Mouse (Mus musculus): ENCODE measurements around the gene Fkbp8.
A peak's percentile ranks its signal among the peaks of the same experiment; 100 is the strongest.

Gene Fkbp8

DNA sequence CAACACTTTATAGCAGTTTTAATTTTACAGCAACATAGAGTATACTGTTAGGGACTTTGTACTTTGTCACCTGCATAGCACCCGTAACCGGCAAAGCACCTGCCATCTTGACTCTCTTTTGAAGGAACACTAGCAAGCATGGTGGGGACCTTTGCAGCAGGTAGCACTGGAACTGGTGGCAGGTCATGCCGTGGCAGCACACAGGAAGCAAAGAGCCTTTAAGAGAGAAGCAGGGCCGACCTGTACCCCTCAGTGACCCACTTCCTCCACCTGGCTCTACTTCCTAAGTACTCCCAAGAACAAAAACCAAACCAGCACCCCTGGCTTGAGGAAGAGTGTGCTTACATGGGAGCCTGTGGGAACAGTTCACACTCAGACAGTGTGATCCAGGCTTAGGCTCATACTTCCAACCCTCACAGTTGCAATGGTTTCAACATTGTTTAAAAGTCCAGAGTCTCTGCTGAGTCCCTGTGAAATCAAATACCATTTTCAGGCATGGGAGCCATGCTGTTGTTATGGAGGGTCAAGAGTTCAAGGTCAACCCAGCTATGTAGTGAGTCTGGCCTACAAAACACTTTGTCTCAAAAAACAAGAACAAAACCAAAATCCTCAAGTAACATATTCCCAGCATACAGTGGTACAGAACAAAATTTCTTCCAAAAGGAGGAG is 27.7 kb downstream of the Fkbp8 start:
- DNase-seq (ENCODE audit: low spot score in 2 of 2), result no peak

DNA sequence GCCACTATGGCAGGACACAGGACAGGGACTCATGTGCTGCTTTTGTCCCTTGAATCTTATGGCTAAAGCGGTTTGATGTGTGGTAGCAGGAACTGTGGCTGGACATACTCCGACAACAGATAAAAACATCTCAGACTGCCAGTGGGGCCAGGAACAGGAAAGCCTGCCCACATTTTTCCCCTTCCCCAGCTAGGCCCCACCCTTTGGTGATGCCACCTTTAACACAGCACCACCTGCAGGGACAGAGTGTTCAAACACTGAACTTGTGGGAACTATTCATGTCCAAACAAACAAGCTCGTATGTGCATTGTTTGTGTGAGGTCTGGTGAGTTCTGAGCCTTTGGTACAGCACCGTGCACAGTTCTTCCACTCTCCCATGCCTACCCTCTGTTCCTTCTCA is 30.8 kb downstream of the Fkbp8 start:
- DNase-seq (ENCODE audit: low spot score in 2 of 2), result no peak

DNA sequence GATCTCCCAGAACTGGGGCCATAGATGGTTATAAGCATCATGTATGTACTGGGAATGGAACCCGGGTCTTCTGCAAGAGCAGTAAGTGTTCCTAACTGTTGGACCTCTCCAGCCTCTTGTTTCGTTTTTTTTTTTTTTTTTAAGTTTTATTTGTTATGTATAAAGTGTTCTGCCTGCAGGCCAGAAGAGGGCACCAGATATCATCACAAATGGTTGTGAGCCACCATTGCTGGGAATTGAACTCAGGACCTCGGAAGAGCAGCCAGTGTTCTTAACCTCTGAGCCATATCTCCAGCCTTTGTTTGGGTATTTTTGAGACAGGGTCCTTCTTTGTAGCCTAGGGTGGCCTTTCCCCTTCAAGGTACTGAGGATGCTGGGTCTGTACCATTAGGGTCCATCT is 31.5 kb downstream of the Fkbp8 start:
- no peak for DNase-seq (ENCODE audit: low spot score in 2 of 2)

DNA sequence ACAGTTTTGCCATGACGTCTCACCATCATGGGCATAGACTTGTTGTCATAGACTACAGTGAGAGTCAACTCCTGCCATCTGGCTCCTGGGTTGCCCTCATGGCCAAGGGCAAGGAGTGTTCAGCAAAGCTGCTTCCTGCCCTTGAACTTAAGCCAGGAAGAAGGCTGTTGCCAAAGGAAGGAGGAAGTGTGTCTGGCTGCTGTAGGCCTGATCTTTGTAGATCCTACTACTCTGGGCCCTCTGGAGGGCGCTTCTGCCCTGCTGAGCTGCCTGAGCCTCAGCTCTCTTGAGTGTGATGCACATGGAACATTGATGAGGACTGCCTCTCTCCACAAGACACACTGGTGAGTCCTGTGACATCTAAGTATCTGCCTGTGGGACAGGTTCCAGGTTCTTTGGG is 32.6 kb downstream of the Fkbp8 start:
- peak in 1 of 2 experiments; percentile 64 for DNase-seq (ENCODE audit: low spot score in 2 of 2)

DNA sequence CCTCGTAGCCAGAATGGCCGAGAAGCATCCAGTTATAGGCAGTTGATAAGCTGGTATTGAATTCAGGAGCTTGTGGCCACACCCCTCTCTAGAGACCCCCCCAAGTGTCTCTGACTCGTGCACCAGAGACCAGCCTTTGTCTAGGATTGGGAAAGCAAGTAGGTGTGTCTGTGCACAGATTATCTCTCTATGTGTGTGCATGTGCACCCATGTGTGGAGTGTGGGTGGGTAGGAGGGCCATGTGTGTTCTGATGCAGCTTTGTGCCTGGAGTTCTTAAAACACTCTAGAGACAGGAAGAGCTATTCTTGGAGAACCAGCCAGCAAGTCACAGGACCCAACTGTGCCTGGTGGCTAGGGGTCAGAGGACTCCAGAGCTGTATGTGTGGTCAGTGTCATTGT is 33.0 kb downstream of the Fkbp8 start:
- DNase-seq (ENCODE audit: low spot score in 2 of 2), result no peak

DNA sequence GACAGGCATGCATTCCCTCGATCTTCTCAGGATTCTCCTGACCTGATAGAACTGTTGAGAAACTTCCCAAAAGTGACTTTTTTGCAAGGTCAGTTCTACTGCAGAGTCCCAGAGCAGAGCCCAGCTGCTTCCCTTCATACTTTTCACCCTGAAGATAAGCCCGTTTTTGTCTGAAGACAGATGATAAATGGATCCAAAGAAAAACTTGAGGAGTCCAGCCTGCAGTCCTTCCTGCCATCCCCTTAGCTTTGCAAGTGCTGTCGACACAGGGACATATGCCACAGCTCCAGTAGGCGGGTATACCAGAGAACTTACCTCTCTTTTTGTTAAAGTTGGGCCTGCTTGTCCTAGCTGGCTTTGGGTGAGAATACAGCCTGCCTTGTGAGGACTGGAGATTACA is 33.8 kb downstream of the Fkbp8 start:
- no peak for DNase-seq (ENCODE audit: low spot score in 2 of 2)

DNA sequence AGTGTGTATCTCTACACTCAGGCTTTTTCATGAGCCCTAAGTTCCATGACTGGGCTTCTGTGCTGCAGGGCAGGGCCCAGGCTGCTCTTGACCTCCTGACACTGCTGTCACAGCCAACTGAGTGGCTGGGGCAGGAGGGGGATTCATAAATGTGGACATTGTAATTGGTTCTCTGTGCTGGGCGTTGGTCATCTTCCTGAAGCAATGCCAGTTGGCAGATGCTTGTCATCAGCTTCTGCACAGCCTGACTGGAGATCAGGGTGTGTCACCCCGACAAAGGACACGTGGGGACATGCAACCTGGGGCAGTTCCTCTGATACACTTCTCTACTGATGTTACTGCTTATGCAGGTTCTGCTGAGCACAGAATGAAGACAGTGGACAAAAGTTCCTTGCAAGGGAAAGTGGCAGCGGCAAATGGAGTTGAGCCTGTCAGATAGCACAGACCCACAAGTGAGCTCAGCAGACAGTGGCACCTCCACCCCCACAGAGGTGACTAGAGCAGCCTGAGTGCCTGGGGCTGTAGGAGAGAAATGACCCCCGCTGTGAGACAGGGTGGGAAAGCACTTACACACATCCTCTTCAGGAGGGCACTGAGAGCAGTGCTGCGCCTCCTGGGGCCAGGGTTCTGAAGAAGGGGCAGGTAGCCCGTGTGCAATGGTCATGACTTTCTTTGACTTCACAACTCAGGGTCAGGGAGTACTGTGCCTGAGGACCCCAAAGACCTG is 34.4 kb downstream of the Fkbp8 start:
- peak in 1 of 2 experiments; percentile 50 for DNase-seq (ENCODE audit: low spot score in 2 of 2)

DNA sequence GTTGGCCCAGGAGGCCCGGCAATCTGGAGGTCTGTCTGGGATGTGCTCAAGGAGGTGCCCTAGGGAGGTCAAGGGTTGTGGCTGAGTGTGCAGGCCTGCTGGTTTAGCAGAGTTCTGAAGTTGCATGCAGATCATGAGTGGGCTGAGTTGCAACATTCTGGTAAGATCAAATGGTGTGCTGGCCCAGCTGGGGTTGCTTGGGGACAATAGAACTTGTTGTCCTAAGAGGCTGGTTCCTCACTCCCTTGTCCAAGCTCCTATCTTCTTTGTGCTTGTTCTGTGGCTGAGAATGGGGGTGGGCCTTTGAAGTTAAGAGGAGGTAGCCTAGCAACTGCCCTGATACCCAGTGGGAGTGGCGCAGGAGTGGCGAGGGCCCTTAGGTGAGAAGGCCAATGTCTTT is 35.3 kb downstream of the Fkbp8 start:
- DNase-seq (ENCODE audit: low spot score in 2 of 2), result no peak

DNA sequence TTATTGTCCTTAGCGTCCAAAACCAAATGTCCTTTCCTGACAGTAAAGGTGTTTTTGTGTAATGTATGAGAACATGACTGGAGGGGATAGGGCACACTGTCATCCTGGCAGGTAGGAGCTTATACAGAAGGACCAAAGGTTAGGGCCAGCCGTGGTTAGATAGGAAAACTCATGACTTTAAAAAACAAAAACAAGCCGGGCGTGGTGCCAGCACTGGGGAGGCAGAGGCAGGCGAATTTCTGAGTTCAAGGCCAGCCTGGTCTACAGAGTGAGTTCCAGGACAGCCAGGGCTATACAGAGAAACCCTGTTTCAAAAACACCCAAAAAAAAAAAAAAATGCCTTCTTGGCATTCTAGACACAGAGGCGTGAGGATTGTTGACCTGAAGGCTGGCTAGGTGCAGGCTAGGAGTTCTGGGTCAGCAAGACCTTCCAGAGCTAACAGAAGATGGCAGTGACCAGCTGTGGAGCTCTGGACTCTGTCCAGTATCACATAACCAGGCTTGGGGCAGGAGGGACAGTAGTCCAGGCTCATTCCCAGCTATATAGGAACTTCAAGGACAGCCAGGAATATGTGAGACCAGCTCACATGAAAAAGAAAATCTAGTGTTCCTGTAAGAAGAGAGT is 36.4 kb downstream of the Fkbp8 start:
- DNase-seq (ENCODE audit: low spot score in 2 of 2), result no peak

DNA sequence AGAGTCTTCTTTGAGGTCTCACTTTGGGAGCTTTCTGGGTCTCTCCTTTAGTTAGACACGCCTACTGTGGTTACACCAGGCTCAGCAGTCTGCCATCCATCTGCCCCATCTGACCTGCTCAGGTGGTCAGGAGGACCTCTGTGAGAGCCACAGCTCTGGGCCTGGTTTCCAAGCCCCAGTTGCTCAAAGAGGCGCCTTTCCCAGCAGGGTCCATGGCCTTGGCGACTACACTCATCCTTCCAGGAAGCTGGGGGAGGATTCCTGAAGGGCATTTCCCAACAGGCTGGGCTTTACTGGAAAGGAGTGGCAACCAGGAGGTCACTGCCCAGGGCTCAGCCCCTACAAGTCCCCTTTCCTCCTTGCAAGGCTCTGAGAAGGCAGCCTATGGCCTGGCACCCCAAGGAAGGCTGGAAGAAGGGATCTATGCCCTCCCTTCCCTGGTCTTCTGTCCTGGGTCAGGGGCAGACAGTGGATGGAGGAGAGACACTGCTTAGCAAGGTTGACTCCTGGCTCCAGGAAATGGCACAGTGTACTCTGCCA is 37.2 kb downstream of the Fkbp8 start:
- DNase-seq (ENCODE audit: low spot score in 2 of 2), result no peak

DNA sequence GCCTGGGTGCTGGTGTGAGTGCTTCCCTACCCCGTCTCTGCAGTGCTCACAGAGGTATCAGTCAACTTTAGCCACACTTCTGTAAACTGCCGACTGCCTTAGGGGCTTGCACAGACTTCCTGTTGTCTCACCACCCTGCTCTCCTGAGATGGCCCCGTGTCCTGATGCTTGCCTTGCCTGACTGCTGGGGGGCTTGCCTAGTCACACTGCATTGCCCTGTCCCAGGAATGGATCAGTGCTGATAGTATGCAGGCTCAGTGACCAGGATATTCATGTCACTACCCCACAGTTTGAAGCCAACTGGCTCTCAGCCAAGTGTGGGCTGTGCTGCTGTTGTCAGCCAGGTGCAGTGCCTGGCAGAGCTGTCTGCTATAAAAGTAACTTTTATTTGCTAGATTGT is 38.0 kb downstream of the Fkbp8 start:
- no peak for DNase-seq (ENCODE audit: low spot score in 2 of 2)

DNA sequence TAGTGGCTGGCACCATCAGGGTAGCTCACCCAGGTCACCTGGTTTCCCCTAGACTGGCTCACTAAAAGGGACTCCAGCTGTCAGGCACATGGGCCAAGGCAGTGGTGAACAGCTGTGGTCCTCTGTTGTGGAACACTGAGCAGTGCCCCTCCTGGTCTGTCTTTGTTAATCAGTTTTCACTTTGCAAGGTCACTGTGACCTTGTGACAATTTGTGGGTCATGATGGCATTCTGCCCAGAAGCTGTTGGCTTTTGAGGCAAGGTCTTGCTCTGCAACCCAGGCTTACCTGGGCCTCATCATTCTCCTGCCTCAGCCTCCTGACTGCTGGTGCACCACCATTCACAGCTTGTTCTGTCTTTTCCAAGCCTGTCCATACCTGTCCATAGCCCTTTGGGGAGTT is 42.8 kb downstream of the Fkbp8 start:
- DNase-seq (ENCODE audit: low spot score in 2 of 2), result no peak

DNA sequence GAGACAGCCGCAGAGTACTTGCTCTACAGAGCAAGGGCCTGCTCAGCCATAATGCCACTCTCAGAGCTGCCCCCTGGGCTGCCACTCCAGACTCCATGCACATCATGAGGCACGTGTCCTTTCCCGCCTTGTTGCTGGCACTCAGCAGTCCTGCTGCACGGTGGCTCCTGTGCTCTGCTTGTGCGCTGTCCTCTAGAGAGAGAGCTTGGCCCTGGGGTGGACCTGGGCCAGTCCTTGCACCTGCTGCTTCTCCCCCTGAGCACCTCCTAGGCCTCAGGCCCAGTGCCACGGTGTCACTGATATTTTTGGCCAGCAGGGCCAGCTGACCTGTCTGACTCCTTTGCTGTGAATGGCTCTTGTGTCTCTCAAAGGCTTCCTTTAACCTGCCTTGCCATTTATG is 43.5 kb downstream of the Fkbp8 start:
- DNase-seq (ENCODE audit: low spot score in 2 of 2), result no peak

DNA sequence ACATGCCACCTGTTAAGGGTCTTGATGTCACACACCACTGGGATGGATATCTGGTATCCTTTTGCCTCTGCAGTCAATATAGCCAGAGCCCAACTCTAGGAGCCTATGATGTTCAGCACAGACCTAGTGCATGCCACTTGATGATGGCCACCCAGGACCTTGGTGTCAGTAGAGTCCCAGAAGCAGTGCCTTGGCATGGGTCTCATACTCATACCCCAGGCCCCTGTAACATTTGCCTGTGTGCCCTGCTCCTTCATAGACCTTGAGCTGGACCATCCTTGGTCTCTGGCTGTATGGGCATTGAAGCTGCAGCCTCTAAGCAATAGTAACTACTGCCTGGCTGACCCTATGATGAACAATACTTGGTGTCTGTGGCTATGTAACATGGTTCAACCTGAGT is 46.8 kb downstream of the Fkbp8 start:
- no peak for DNase-seq (ENCODE audit: low spot score in 2 of 2)

DNA sequence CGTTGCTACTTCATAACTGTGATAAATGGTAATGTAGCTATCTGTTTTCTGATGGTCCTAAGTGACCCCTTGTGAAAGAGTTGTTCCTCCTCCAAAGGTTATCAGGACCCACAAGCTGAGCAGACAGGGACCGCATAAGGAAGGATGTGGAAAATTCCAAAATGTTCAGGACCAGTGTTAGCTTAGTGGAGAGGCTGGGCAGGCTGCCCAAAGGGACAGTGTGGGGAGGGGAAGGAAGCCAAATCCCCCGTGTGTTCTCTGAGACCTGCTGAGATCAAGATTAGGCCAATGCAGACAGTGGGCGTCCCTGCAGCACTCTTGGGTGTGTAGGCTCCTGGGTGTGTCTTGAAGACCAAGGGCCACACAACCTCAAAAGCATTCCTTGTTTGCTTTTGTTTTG is 47.4 kb downstream of the Fkbp8 start:
- DNase-seq (ENCODE audit: low spot score in 2 of 2), result no peak

DNA sequence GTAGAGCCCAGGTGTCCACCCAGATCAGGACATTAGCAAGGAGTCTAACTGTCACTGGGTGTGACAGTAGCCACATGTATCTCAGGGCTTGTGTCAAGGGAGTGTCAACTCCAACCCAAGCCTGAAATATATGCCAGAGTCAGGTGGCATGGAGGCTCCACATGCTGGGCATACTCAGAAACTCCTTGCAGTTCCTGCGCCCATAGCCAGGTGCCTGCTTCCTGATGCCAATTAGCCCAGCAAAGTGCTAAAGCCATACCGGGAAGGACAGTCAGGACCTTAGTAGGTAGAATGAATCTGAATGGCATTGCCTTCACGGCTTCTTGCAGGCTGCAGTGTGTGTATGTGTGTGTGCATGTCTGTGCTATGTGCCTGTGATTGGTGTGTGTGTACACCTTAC is 49.7 kb downstream of the Fkbp8 start:
- no peak for DNase-seq (ENCODE audit: low spot score in 2 of 2)

DNA sequence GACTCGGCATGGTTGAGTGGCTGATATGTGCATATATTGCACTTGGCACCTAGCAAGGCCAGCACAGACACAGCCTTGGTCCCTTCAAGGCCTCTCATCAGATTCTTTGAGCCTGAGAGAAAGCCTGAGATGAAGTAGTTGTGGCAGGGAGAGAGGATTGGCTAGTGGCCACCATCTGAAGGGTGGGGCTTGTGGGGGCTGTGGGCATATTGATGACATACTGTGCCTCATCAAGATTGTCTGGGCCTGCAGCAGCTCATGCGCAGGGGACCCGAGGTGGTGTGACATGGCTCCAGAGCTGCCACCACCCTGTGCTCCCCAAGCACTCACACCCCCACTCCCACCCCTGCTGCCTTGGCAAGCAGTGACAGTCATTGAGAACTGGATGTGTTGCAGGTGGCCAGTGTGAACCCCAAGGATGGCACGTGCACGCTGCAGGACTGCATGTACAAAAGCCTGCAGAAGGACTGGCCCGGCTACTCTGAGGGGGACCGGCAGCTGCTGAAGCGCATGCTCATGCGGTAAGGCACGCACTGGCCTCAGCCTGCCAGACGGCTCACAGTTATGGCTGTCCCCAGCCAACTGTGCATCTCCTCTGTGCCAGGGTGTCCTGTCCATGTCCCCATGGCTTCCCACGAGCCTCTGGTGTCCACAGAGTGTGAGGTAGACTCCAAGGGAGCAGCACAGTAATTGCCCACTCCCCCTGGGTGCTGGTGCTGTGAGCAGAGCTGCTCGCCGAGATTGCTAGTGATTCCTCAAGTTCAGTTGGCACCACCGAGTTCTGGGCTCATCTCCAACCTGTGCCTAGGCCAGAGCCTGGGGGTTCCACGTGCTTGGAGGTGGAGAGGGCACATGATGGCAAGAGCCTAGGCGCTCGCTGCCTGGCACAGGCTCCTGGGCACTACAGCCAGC is 56.2 kb downstream of the Fkbp8 start:
- no peak for DNase-seq (ENCODE audit: low spot score in 2 of 2)

DNA sequence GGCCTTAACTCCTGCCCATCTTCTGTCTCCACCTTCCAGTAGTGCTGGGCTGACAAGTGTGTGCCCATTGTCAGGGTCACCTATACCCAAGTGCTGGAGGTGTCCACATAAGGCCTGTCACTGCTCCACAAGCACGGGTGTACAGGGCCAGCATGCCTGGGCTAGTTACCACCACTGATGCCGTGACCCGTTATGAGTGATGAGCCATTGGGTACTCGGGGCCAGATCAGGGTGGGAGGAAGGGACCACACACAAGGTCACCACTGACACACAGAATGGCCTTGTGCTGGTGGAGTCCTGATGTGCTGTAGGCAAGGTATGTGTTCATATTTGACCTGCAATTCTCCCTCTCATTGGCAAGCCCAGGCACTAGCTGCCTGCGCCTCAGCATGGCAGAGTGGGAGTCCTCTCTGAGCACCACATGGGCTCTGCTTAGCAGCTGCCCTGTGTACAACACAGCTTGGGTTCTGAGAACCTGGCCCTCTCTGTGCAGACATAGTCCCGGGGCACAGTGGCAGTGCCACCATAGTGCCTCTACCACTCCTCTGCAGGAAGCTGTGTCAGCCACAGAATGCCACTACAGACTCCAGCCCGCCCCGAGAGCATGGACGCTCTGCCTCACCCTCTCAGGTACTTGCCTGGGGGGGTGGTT is 57.2 kb downstream of the Fkbp8 start:
- DNase-seq (ENCODE audit: low spot score in 2 of 2), result no peak

All from urinary bladder, postnatal 4 days (tissue).